Mouse (Mus musculus) liver, adult 2 months (tissue): Measurements from ENCODE around the gene Ube2d2b. TPM values are rescaled to one million over a fixed set of nuclear protein-coding genes. Genes with fewer than 3 reads are reported as not detected.

ENCODE experiments used
- DNase-seq: peaks from one replicate; pipeline ENCODE4 v3.0.0-alpha.2; 2011; ENCODE audit warnings: low read depth, low spot score; ENCODE audit errors: extremely low read depth
- H3K27ac ChIP-seq: fragments of 200-500 bp; replicated peaks from 2 replicates; pipeline ENCODE4 v1.5.1; 2012; ENCODE audit warnings: low read depth, mild to moderate bottlenecking, control low read depth, inconsistent platforms, low read length; ENCODE audit not compliant: insufficient read depth
- H3K27me3 ChIP-seq: fragments of 200-500 bp; 2 replicates; pipeline ENCODE4 v1.6.1; 2012; ENCODE audit warnings: mild to moderate bottlenecking, moderate library complexity, low read length, inconsistent platforms; ENCODE audit not compliant: control insufficient read depth, insufficient read depth
- H3K36me3 ChIP-seq: fragments of 200-500 bp; 2 replicates; pipeline ENCODE4 v1.6.1; 2012; ENCODE audit warnings: low read length, inconsistent platforms; ENCODE audit not compliant: control insufficient read depth, insufficient read depth
- H3K4me1 ChIP-seq: fragments of 200-500 bp; 2 replicates; pipeline ENCODE4 v1.6.1; 2011; ENCODE audit warnings: low read length; ENCODE audit not compliant: control insufficient read depth, insufficient read depth
- H3K4me3 ChIP-seq: fragments of 200-500 bp; 2 replicates; pipeline ENCODE4 v1.5.1; 2011; ENCODE audit warnings: low read depth, mild to moderate bottlenecking, control low read depth, low read length, moderate library complexity; ENCODE audit not compliant: insufficient read depth
- H3K79me2 ChIP-seq: fragments of 200-500 bp; 2 replicates; pipeline ENCODE4 v1.6.1; 2012; ENCODE audit warnings: inconsistent platforms, mild to moderate bottlenecking, low read length, moderate library complexity; ENCODE audit not compliant: control insufficient read depth, insufficient read depth
- H3K9ac ChIP-seq: fragments of 200-500 bp; 2 replicates; pipeline ENCODE4 v1.6.1; 2012; ENCODE audit warnings: low read depth, mild to moderate bottlenecking, control low read depth, inconsistent platforms, low read length
- CTCF ChIP-seq: fragments of 200-500 bp; IDR thresholded peaks from 2 replicates; pipeline ENCODE4 v1.5.1; 2011; ENCODE audit warnings: low read depth, low read length, control low read depth
- POLR2A ChIP-seq: fragments of 200-500 bp; IDR thresholded peaks from 2 replicates; pipeline ENCODE4 v1.6.1; 2011; ENCODE audit warnings: low read length, control low read depth; ENCODE audit not compliant: insufficient read depth; ENCODE audit errors: extremely low read depth
- WGBS: fragments of 180-500 bp; shearing (Covaris S2); methylation state at CpG from one replicate; pipeline ENCODE4 v1.1.7; 2018; 5-methylcytosine and 5-hydroxymethylcytosine counted together
- polyA plus RNA-seq: library from polyadenylated mRNA; depleted of rRNA; stranded (reverse); fragments of >200 nt; gene quantifications from 2 replicates; pipeline ENCODE4 v1.2.3, GENCODE M21; 2012
- total RNA-seq: library from RNA; depleted of rRNA; stranded (reverse); fragments of >200 nt; gene quantifications from 2 replicates; pipeline ENCODE4 v1.2.3, GENCODE M21; 2014

Gene Ube2d2b
- total and polyA plus RNA-seq, 2 experiments = not detected

DNA sequence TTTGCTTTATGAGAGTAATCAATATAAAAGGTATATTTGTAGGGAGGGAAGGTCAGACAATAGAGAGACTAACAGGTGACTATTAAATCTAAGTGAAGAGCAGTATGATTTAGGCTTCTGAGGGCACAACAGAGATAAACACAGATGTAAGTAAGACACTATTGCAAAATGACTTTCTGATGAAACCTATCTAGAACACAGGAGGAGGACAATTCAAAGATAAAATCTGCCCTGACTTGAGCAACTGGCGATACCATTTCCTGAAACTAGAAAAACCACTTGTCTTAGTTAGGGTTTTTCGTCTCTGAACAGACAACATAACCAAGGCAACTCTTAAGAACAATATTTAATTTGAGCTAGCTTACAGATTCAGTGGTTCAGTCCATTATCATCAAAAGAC, 25.6 kb downstream of the Ube2d2b start:
- Histone ChIP-seq H3K36me3 (no peaks in the 10 kb centered on the region), H3K27me3 (no peaks in the 10 kb centered on the region), H3K9ac (no peak overlapping the region), H3K4me3 (no peak overlapping the region), H3K27ac (no peak overlapping the region), H3K79me2 (peaks cover 28% of the 10 kb centered on the region), H3K4me1 (peaks cover 19% of the 10 kb centered on the region; the same call in 1 of the 2 replicates)
- DNase-seq = peak; percentile 67
- TF ChIP-seq POLR2A = no peak
- TF ChIP-seq CTCF = no peak
- 10% methylated on average over 2 of the region's 2 CpGs for WGBS

DNA sequence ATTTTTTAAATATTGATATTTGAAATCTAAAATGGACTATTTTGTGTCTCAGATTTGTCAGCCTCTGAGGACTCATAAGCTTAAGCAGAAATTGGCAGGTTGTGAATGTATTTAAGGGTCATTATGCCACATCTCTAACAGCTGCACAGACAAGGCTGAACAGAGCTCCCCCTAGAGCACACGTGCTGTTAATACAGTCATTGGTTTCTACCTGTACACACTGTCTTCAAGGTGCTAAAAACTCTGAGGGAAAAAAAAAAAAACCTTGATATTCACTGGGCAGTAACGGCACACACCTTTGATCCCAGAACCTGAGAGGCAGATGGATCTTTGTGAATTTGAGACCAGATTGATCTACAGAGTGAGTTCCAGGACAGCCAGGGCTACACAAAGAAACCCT, 29.1 kb downstream of the Ube2d2b start:
- no peak for DNase-seq
- Histone ChIP-seq H3K27ac (no peak overlapping the region), H3K9ac (no peak overlapping the region), H3K4me1 (peaks cover 20% of the 10 kb centered on the region), H3K79me2 (peaks cover 27% of the 10 kb centered on the region), H3K36me3 (no peaks in the 10 kb centered on the region), H3K27me3 (no peaks in the 10 kb centered on the region), H3K4me3 (no peak overlapping the region)
- TF ChIP-seq POLR2A = no peak
- peak; percentile 69 for TF ChIP-seq CTCF
- WGBS = 23% methylated on average over 2 of the region's 2 CpGs

- no peaks in the 10 kb centered on the region for H3K36me3 ChIP-seq
- peak overlapping the region; percentile 36; the same call in 1 of the 2 replicates for H3K27ac ChIP-seq
- H3K27me3 ChIP-seq = no peaks in the 10 kb centered on the region
- peaks cover 46% of the 10 kb centered on the region for H3K79me2 ChIP-seq
- 21% methylated on average over 3 of the region's 3 CpGs for WGBS
- TF ChIP-seq CTCF (no peak), POLR2A (no peak)
- H3K4me3 ChIP-seq = no peak overlapping the region
- H3K4me1 ChIP-seq = peaks cover 24% of the 10 kb centered on the region
- peak; percentile 57 for DNase-seq
- H3K9ac ChIP-seq = no peak overlapping the region; the same call in 1 of the 2 replicates
Observed at GRCm38 (mm10) chr5:107863971-107864370, 34.1 kb downstream of the Ube2d2b start.

GRCm38 (mm10) chr5:107866127-107867126, 36.5 kb downstream of the Ube2d2b start:
- peaks cover 26% of the 10 kb centered on the region for H3K4me1 ChIP-seq
- H3K79me2 ChIP-seq = peaks cover 40% of the 10 kb centered on the region
- WGBS = 26% methylated on average over 2 of the region's 2 CpGs
- H3K4me3 ChIP-seq = no peak overlapping the region
- 0 out of 2 replicates have a peak, but pooled peaks cover 2% of the 10 kb centered on the region for H3K36me3 ChIP-seq
- H3K27me3 ChIP-seq = no peaks in the 10 kb centered on the region
- no peak overlapping the region for H3K9ac ChIP-seq
- H3K27ac ChIP-seq = no peak overlapping the region
- no peak for TF ChIP-seq POLR2A
- TF ChIP-seq CTCF = no peak
- DNase-seq = no peak

DNA sequence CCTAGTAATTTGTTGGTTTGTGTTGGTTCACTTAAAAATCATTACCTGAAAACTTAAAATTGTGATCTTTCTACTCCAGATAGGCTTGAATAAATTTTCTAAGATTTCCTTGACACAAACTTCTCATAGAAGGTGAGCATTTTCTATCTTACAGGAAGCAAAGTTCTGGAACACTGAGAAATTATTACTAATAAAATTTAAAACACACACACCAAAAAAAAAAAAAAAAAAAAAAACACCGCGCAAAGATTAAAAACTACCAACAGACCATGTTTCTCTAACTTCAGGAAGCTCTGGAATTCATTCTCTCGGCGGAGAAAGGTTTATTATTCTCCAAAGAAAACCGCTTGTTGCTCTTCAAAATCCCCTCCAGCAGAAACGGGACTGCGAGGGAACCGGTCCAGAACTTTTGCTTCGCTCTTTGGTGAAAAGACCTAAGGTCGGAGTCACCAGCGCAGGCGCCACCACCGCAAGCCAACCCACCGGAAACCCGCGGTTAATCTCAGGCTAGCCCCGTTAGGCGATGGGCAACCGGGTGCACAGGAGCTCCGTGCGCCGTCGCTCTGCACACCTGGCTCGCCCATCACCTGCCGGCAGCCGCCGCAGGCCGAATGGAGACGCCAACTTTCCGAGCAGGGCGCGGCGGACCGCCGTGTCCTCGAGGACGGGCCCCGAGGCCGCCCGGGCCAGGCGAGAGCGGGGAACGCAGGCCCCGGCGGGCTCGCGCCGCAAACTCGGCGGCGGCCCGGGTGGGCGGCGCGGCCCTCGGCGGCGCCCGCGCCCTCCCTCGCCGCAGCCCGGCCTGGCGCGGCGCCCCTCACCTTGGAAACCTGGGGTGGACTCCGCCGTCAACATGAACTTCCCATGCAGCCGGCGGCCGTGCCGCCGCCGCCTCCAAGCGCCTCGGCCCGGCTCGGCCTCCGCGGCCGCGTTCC, 38.3 kb downstream of the Ube2d2b start:
- Histone ChIP-seq H3K4me3 (peak overlapping the region; percentile 88), H3K27ac (peak overlapping the region; percentile 89), H3K27me3 (no peaks in the 10 kb centered on the region), H3K36me3 (0 out of 2 replicates have a peak, but pooled peaks cover 2% of the 10 kb centered on the region), H3K9ac (peak overlapping the region; percentile 97), H3K4me1 (peaks cover 22% of the 10 kb centered on the region), H3K79me2 (peaks cover 32% of the 10 kb centered on the region)
- TF ChIP-seq POLR2A (peak; percentile 61), CTCF (no peak)
- peak; percentile 77 for DNase-seq
- WGBS = under 1% methylated on average over 74 of the region's 82 CpGs
